Mouse (Mus musculus) MEL (cell line): ENCODE measurements around the gene Faap24. TPM values are rescaled to one million over a fixed set of nuclear protein-coding genes. Genes with fewer than 3 reads are reported as not detected.

Experiments used
- DNase-seq: peaks from one replicate; pipeline ENCODE4 v3.0.0; 2011; ENCODE audit warnings: low read depth, low spot score
- H3K27ac ChIP-seq: 2 replicates; pipeline ENCODE4 v1.5.1; 2012; ENCODE audit warnings: low read depth, mild to moderate bottlenecking, control low read depth, low read length, moderate library complexity; ENCODE audit not compliant: control insufficient read depth
- H3K27me3 ChIP-seq, 2 experiments: fragments of 150-350 bp in 1 of 2; sonication (generic) in 1 of 2; 2 replicates each; pipeline ENCODE4 v1.6.1; 2012; ENCODE audit warnings: low read length in 2 of 2, mild to moderate bottlenecking in 2 of 2, improper control_type of control experiment in 1 of 2, moderate library complexity in 1 of 2; ENCODE audit not compliant: insufficient read depth in 2 of 2, control insufficient read depth in 1 of 2
- H3K36me3 ChIP-seq, 2 experiments: 2 replicates each; pipeline ENCODE4 v1.6.1; 2012 to 2014; ENCODE audit warnings: low read length in 2 of 2, improper control_type of control experiment in 1 of 2, inconsistent platforms in 1 of 2, mild to moderate bottlenecking in 1 of 2; ENCODE audit not compliant: insufficient read depth in 2 of 2, control insufficient read depth in 1 of 2
- H3K4me1 ChIP-seq, 2 experiments: fragments of 150-350 bp in 1 of 2; sonication (generic) in 1 of 2; 2 replicates each; pipeline ENCODE4 v1.6.1; 2012; ENCODE audit warnings: low read length in 2 of 2, improper control_type of control experiment in 1 of 2, mild to moderate bottlenecking in 1 of 2; ENCODE audit not compliant: insufficient read depth in 2 of 2, control insufficient read depth in 1 of 2
- H3K4me3 ChIP-seq, 2 experiments: fragments of 150-350 bp in 1 of 2; sonication (generic) in 1 of 2; 2 replicates each; pipeline ENCODE4 v1.5.1; 2012; ENCODE audit warnings: low read depth in 2 of 2, low read length in 2 of 2, mild to moderate bottlenecking in 2 of 2, moderate library complexity in 2 of 2, control low read depth in 1 of 2, improper control_type of control experiment in 1 of 2; ENCODE audit not compliant: control insufficient read depth in 1 of 2, insufficient read depth in 1 of 2
- H3K79me2 ChIP-seq: 2 replicates; pipeline ENCODE4 v1.6.1; 2012; ENCODE audit warnings: mild to moderate bottlenecking, low read length, moderate library complexity; ENCODE audit not compliant: control insufficient read depth, poor library complexity, insufficient read depth
- H3K9ac ChIP-seq: 2 replicates; pipeline ENCODE4 v1.6.1; 2012; ENCODE audit warnings: low read depth, mild to moderate bottlenecking, control low read depth, low read length, moderate library complexity; ENCODE audit not compliant: control insufficient read depth, poor library complexity, severe bottlenecking
- H3K9me3 ChIP-seq: fragments of 150-350 bp; sonication (generic); replicated peaks from 2 replicates; pipeline ENCODE4 v1.6.1; 2012; ENCODE audit warnings: mild to moderate bottlenecking, low read length, improper control_type of control experiment, moderate library complexity; ENCODE audit not compliant: insufficient read depth
- CHD2 ChIP-seq: IDR thresholded peaks from 2 replicates; pipeline ENCODE4 v1.6.1; 2011; ENCODE audit warnings: low read length, improper control_type of control experiment
- CTCF ChIP-seq, 3 experiments: IDR thresholded peaks in 2 of 3; conservative IDR thresholded peaks in 1 of 3; 2 replicates each; pipeline ENCODE4 v1.5.1; 2011 to 2012; ENCODE audit warnings: low read length in 3 of 3, low read depth in 2 of 3, mild to moderate bottlenecking in 2 of 3, improper control_type of control experiment in 1 of 3, inconsistent platforms in 1 of 3, mixed read lengths in 1 of 3, moderate library complexity in 1 of 3; ENCODE audit not compliant: control insufficient read depth in 1 of 3, insufficient read depth in 1 of 3, poor library complexity in 1 of 3, severe bottlenecking in 1 of 3
- E2F4 ChIP-seq: IDR thresholded peaks from 2 replicates; pipeline ENCODE4 v1.6.1; 2011; ENCODE audit warnings: low read depth, low read length, improper control_type of control experiment, borderline replicate concordance
- ELF1 ChIP-seq: IDR thresholded peaks from 2 replicates; pipeline ENCODE4 v1.6.1; 2014; ENCODE audit warnings: low read depth, mild to moderate bottlenecking, inconsistent platforms, low read length, improper control_type of control experiment, moderate library complexity
- ETS1 ChIP-seq: IDR thresholded peaks from 2 replicates; pipeline ENCODE4 v1.6.1; 2012; ENCODE audit warnings: low read depth, mild to moderate bottlenecking, inconsistent platforms, low read length, improper control_type of control experiment, moderate library complexity
- GABPA ChIP-seq: IDR thresholded peaks from 2 replicates; pipeline ENCODE4 v1.6.1; 2012; ENCODE audit warnings: low read depth, mild to moderate bottlenecking, inconsistent platforms, low read length, improper control_type of control experiment, moderate library complexity
- GATA1 ChIP-seq: IDR thresholded peaks from 2 replicates; pipeline ENCODE4 v1.6.1; 2011; ENCODE audit warnings: low read depth, low read length, improper control_type of control experiment
- HCFC1 ChIP-seq: IDR thresholded peaks from 2 replicates; pipeline ENCODE4 v1.6.1; 2012; ENCODE audit warnings: low read depth, mild to moderate bottlenecking, inconsistent platforms, low read length, improper control_type of control experiment, moderate library complexity
- JUND ChIP-seq: IDR thresholded peaks from 2 replicates; pipeline ENCODE4 v1.6.1; 2011; ENCODE audit warnings: low read depth, mild to moderate bottlenecking, improper control_type of control experiment, low read length
- KAT2A ChIP-seq: conservative IDR thresholded peaks from 2 replicates; pipeline ENCODE4 v1.6.1; 2012; ENCODE audit warnings: low read depth, low read length, improper control_type of control experiment, inconsistent platforms
- MEF2A ChIP-seq: IDR thresholded peaks from 2 replicates; pipeline ENCODE4 v1.6.1; 2014; ENCODE audit warnings: low read depth, mild to moderate bottlenecking, inconsistent platforms, low read length, improper control_type of control experiment; ENCODE audit not compliant: poor library complexity, insufficient replicate concordance, severe bottlenecking; ENCODE audit errors: extremely low read depth
- MXI1 ChIP-seq: IDR thresholded peaks from 2 replicates; pipeline ENCODE4 v1.6.1; 2011; ENCODE audit warnings: mild to moderate bottlenecking, low read depth, low read length, improper control_type of control experiment
- MYC ChIP-seq: IDR thresholded peaks from 2 replicates; pipeline ENCODE4 v1.6.1; 2011; ENCODE audit warnings: low read depth, mild to moderate bottlenecking, low read length, improper control_type of control experiment, moderate library complexity
- NELFE ChIP-seq: IDR thresholded peaks from 2 replicates; pipeline ENCODE4 v1.6.1; 2011; ENCODE audit warnings: low read depth, low read length, improper control_type of control experiment
- RAD21 ChIP-seq: IDR thresholded peaks from 2 replicates; pipeline ENCODE4 v1.6.1; 2011; ENCODE audit warnings: mild to moderate bottlenecking, low read depth, low read length, improper control_type of control experiment
- RCOR1 ChIP-seq: IDR thresholded peaks from 2 replicates; pipeline ENCODE4 v1.6.1; 2012; ENCODE audit warnings: low read depth, mild to moderate bottlenecking, inconsistent platforms, low read length, improper control_type of control experiment
- TAL1 ChIP-seq: IDR thresholded peaks from 2 replicates; pipeline ENCODE4 v1.6.1; 2012; ENCODE audit warnings: mild to moderate bottlenecking, inconsistent platforms, low read length, moderate library complexity, mixed read lengths
- TBP ChIP-seq: IDR thresholded peaks from 2 replicates; pipeline ENCODE4 v1.8.0; 2011; ENCODE audit warnings: low read depth, low read length, improper control_type of control experiment
- TCF12 ChIP-seq: IDR thresholded peaks from 2 replicates; pipeline ENCODE4 v1.6.1; 2014; ENCODE audit warnings: low read depth, mild to moderate bottlenecking, inconsistent platforms, low read length, improper control_type of control experiment, moderate library complexity
- UBTF ChIP-seq: IDR thresholded peaks from 2 replicates; pipeline ENCODE4 v1.6.1; 2012; ENCODE audit warnings: low read depth, mild to moderate bottlenecking, inconsistent platforms, low read length, improper control_type of control experiment, moderate library complexity, borderline replicate concordance; ENCODE audit not compliant: insufficient read depth
- USF1 ChIP-seq: IDR thresholded peaks from 2 replicates; pipeline ENCODE4 v1.6.1; 2014; ENCODE audit warnings: low read depth, mild to moderate bottlenecking, inconsistent platforms, low read length, improper control_type of control experiment, moderate library complexity
- ZC3H11A ChIP-seq: IDR thresholded peaks from 2 replicates; pipeline ENCODE4 v1.6.1; 2012; ENCODE audit warnings: low read depth, mild to moderate bottlenecking, inconsistent platforms, low read length, improper control_type of control experiment
- ZMIZ1 ChIP-seq: IDR thresholded peaks from 2 replicates; pipeline ENCODE4 v1.6.1; 2012; ENCODE audit warnings: low read depth, mild to moderate bottlenecking, inconsistent platforms, low read length, improper control_type of control experiment, moderate library complexity
- polyA plus RNA-seq, 2 experiments: library from polyadenylated mRNA; stranded (reverse) in 1 of 2; unstranded in 1 of 2; fragments of >175 nt in 1 of 2; fragments of >200 nt in 1 of 2; gene quantifications; 2 replicates each; pipeline versions ENCODE4 v1.2.1 to v1.2.4; 2012; ENCODE audit warnings: low replicate concordance in 2 of 2, low read depth in 1 of 2; ENCODE audit not compliant: insufficient read length in 2 of 2, insufficient read depth in 1 of 2, missing spikeins in 1 of 2
- total RNA-seq: library from RNA; depleted of rRNA; stranded (reverse); fragments of 300-350 nt; gene quantifications from 2 replicates; pipeline ENCODE4 v1.2.3, GENCODE M21; 2012

The Faap24 gene
- total and polyA plus RNA-seq, 3 experiments: 15.3 to 26.7 TPM; not detected in 1

GRCm38 (mm10) chr7:35423071-35423470 is 26.4 kb upstream of the Faap24 start:
- no peaks in the 10 kb centered on the region for H3K79me2 ChIP-seq
- H3K4me1 ChIP-seq: no peaks in the 10 kb centered on the region
- no peak overlapping the region for H3K27ac ChIP-seq
- no peak for DNase-seq
- no peak overlapping the region for H3K9ac ChIP-seq
- no peak overlapping the region for H3K4me3 ChIP-seq
- no peaks in the 10 kb centered on the region for H3K27me3 ChIP-seq
- H3K36me3 ChIP-seq: no peaks in the 10 kb centered on the region; a peak in 1 of 4 replicates
- TF ChIP-seq TBP (no peak), TAL1 (no peak), MYC (no peak), ELF1 (no peak), USF1 (no peak), KAT2A (no peak), NELFE (no peak), ETS1 (no peak), CHD2 (no peak), GABPA (no peak)
- no peaks in the 10 kb centered on the region for H3K9me3 ChIP-seq

- no peak overlapping the region for H3K27ac ChIP-seq
- H3K9ac ChIP-seq: no peak overlapping the region
- no peak overlapping the region for H3K4me3 ChIP-seq
- no peaks in the 10 kb centered on the region for H3K79me2 ChIP-seq
- H3K27me3 ChIP-seq: no peaks in the 10 kb centered on the region
- no peak for TF ChIP-seq TCF12
- TF ChIP-seq MXI1: no peak
- no peak for TF ChIP-seq RAD21
- no peak for TF ChIP-seq HCFC1
- TF ChIP-seq MEF2A: no peak
- TF ChIP-seq TBP: no peak
- TF ChIP-seq JUND: no peak
- TF ChIP-seq ELF1: no peak
- no peak for TF ChIP-seq GATA1
- TF ChIP-seq RCOR1: no peak
- TF ChIP-seq GABPA: no peak
- no peak for TF ChIP-seq CTCF (IDR thresholded peaks at IDR 0.05 in 2 of 3, conservative IDR thresholded peaks at IDR 0.05 in 1 of 3; ENCODE audit: control insufficient read depth in 1 of 3, insufficient read depth in 1 of 3, low read depth in 2 of 3, low read length in 3 of 3, poor library complexity in 1 of 3, severe bottlenecking in 1 of 3)
- TF ChIP-seq ZC3H11A: no peak
- no peak for TF ChIP-seq ZMIZ1
- TF ChIP-seq UBTF: no peak
- no peak for TF ChIP-seq TAL1
- no peak for TF ChIP-seq MYC
- no peak for TF ChIP-seq E2F4
- TF ChIP-seq CHD2: no peak
- no peaks in the 10 kb centered on the region for H3K4me1 ChIP-seq
- H3K9me3 ChIP-seq: no peaks in the 10 kb centered on the region
- no peak for DNase-seq
- no peaks in the 10 kb centered on the region; a peak in 1 of 4 replicates for H3K36me3 ChIP-seq
These were observed 20.0 kb upstream of the Faap24 start for GRCm38 (mm10) chr7:35416654-35416948.
